Mouse (Mus musculus): Measurements from ENCODE around the gene Cic. TPM values are rescaled to one million over a fixed set of nuclear protein-coding genes. Genes with fewer than 3 reads are reported as not detected.
"Not testable (repeated sequence)": the region's sequence is repeated elsewhere in the genome, so short reads cannot be mapped to it uniquely, and the experiment has no call there.

The Cic gene
- polyA plus RNA-seq, 1 experiment from 2014 or later, result 47.0 TPM

DNA sequence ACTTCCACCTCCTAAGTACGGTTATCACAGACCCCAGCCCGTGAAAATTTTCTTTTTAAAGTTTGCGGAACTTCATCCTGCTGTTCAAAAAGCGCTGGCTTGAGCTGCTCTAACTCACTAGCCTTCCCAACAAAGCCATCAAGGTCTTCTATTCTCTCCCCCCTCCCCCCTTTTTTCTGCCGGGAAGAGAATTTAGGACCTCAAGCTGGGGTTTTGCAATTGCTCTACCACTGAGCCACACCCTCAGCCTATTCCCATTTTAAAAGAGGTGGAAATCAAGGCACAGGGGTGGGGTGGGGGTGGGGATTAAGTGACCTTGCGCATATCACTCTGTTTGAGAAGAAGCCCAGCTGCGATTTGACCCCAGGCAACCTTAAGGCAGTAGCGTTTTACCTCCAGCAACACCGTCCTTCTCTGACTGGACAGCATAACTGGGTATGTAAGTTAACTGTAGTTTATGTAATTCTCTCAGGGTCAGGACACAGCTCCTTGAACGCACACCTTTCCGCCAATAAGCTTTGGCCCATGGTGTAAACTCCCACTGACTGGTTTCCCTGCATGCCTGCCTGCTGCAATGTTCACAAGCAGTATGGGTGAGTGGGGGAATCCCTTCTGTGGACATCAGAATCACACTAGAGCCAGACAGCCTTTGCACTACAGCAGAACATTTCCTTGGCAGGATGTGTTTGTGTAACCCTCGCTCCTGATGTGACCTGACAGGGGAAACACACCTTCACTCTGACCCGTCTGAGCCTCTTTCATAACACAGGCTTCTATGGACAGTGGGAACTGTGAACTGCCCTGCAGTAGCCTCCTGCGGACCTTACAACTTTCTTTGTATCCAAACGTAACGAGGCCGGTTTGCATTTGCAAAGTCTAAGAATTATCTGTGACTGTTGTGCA, 3.3 kb upstream of the Cic start:
- Histone ChIP-seq H3K9me3 (no peaks in the 10 kb centered on the region), H3K36me3 (no peaks in the 10 kb centered on the region), H3K4me3 (no peak overlapping the region), H3K27ac (no peak overlapping the region), H3K9ac (no peak overlapping the region), H3K4me2 (replicated peaks) (no peak overlapping the region), H3K4me1 (peaks cover 13% of the 10 kb centered on the region; the same call in 1 of the 2 replicates), H3K27me3 (no peaks in the 10 kb centered on the region)
- 23% methylated on average over 17 of the region's 17 CpGs for WGBS
- ATAC-seq (ENCODE audit: insufficient number of reproducible peaks, insufficient read depth, low FRiP score, low TSS enrichment), result no peak

DNA sequence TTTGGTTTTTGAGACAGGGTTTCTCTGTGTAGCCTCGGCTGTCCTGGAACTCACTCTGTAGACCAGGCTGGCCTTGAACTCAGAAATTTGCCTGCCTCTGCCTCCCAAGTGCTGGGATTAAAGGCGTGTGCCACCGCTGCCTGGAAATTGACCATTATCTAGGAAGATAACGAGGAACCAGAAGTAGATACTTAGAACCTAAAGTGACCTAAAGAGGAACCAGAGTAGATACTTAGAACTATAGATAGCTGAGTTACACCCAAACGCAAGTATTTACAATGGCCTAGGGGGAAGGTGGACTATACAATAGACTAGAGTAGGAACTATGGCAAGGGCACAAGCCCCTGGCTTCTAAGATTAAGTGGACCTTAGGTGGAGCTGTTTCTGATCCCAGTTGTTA, 1.8 kb upstream of the Cic start:
- not testable (repeated sequence) for H3K4me2 ChIP-seq (replicated peaks); H3K36me3 ChIP-seq; H3K27ac ChIP-seq; H3K27me3 ChIP-seq; H3K4me3 ChIP-seq; H3K9me3 ChIP-seq; H3K9ac ChIP-seq; ATAC-seq (ENCODE audit: insufficient number of reproducible peaks, insufficient read depth, low FRiP score, low TSS enrichment)
- peaks cover 25% of the 10 kb centered on the region for H3K4me1 ChIP-seq
- WGBS, result 86% methylated on average over 5 of the region's 5 CpGs

DNA sequence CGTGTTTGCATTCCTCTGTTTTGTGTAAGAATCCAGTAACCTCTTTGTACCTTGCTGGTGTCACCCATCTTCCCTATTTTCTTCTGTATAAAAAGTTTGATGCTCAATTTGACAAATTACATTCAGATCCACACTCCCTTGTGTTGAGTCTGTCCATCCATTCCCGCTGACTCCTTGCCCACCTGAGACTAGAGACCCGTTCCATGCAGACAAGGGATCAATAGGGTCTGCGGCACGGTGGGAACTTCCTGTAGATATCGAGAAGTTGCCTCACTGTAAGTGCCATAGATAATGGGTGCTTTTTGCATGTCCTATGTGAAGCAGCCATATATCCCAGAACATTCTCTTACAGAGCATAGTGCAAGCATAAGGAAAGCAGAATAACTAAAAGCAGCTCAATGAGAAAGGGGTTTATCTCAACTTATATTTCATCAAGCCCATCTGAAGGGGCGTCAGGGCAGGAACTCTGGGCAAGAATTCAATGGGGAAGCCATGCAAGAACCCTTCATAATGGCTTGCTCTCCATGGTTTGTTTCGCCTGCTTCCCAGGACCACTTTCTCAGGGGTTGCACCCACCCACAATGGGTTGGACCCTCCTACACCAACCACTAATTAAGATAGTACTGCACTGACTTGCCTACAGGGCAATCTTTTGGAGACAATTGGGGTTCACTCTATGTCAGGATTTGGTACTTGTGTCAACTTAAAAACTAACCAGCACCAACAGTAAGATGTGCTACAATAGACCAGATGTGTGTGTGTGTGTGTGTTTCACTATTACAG, 1.1 kb upstream of the Cic start:
- no peaks in the 10 kb centered on the region for H3K27me3 ChIP-seq
- H3K4me2 ChIP-seq (replicated peaks), result peak overlapping the region; percentile 48
- no peak for ATAC-seq (ENCODE audit: insufficient number of reproducible peaks, insufficient read depth, low FRiP score, low TSS enrichment)
- H3K9ac ChIP-seq, result no peak overlapping the region
- WGBS, result 86% methylated on average over 8 of the region's 8 CpGs
- H3K36me3 ChIP-seq, result peaks cover 5% of the 10 kb centered on the region
- peaks cover 25% of the 10 kb centered on the region for H3K4me1 ChIP-seq
- H3K4me3 ChIP-seq, result no peak overlapping the region
- H3K27ac ChIP-seq, result no peak overlapping the region
- H3K9me3 ChIP-seq, result no peaks in the 10 kb centered on the region

DNA sequence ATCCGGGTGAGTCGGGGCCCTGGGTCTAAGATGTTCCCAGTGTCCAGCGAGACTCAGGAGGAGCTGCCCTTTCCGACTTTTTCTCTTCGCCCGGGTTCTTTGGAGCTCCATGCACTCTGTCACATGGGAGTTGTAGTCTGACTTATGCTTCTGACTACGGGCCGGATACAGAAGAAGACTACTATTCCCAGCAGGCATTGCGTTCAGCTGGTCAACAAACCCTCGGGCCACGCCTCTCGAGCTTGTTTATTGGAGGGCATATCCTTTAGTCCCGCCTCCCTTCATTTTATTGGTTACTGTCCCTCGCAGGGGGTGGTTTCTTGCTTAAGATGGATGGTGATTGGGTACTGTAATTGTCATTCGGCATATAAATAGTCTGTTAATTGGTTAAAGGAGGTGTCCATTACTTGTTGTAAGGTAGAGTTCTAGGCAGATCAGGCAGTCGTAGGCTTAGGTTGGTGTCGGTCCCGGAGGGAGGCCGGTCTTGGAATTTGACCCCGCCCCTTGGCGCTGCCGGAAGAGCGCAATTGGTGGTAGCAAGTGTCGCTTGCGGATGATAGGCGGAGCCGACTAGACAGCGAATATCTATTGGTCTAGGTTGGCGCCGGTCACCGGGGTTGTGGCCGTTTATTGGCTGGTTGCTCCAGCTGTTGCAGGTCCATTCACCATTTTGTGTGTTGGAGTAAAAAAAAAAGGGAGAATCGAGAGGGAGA, 403 bp downstream of the Cic start:
- Histone ChIP-seq H3K4me3 (peak overlapping the region; percentile 87), H3K27me3 (no peaks in the 10 kb centered on the region), H3K36me3 (peaks cover 21% of the 10 kb centered on the region), H3K4me1 (peaks cover 25% of the 10 kb centered on the region), H3K4me2 (replicated peaks) (peak overlapping the region; percentile 84), H3K9ac (peak overlapping the region; percentile 81), H3K9me3 (no peaks in the 10 kb centered on the region), H3K27ac (peak overlapping the region; percentile 85)
- under 1% methylated on average over 33 of the region's 33 CpGs for WGBS
- ATAC-seq (ENCODE audit: insufficient number of reproducible peaks, insufficient read depth, low FRiP score, low TSS enrichment), result peak; percentile 96

DNA sequence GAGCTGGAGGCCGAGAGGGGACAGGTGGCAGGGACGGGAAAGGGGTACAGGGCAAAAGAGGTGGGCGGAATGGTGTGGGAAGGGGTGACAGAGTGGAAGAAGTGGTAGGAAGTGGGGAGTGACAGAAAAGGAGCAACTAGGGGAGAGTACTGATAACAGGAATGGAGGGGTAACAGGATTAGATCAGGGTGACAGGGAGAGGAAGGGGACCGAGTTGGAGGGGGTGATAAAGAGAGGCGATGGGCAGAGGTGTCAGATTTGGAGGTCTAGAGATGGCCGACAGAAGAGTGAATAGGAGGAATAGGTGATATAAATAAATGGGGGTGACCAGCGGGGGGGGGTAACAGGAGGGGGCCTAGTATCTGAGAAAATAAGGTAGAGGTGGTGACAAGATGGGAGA, 1.1 kb downstream of the Cic start:
- H3K4me3 ChIP-seq, result peak overlapping the region; percentile 87
- H3K36me3 ChIP-seq, result peaks cover 28% of the 10 kb centered on the region
- H3K4me2 ChIP-seq (replicated peaks), result peak overlapping the region; percentile 84
- no peaks in the 10 kb centered on the region for H3K27me3 ChIP-seq
- H3K27ac ChIP-seq, result peak overlapping the region; percentile 75; the same call in 1 of the 2 replicates
- no peaks in the 10 kb centered on the region for H3K9me3 ChIP-seq
- H3K9ac ChIP-seq, result peak overlapping the region; percentile 81
- peaks cover 25% of the 10 kb centered on the region for H3K4me1 ChIP-seq
- 5% methylated on average over 7 of the region's 7 CpGs for WGBS
- no peak for ATAC-seq (ENCODE audit: insufficient number of reproducible peaks, insufficient read depth, low FRiP score, low TSS enrichment)

DNA sequence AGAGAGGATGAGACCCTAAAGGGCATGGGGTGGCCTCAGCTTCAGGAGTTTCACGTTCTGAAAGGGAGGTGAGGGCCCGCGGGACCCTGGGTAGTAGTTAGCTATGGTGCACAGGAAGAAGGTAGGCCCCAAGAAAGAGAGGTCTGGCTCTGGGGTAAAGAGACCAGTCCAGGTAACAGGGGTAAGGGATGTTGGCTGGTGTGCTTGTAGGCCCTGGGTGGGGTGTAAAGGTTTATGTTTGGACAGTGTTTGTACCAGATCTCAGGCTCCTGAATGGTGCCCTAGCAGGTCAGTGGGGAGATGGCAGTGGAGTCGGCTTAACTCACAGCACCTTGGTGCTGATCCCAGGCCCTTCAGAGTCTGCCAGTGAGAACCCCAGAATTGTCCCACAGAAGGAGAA, 1.5 kb downstream of the Cic start:
- H3K4me3 ChIP-seq, result peak overlapping the region; percentile 87
- peak overlapping the region; percentile 84 for H3K4me2 ChIP-seq (replicated peaks)
- ATAC-seq (ENCODE audit: insufficient number of reproducible peaks, insufficient read depth, low FRiP score, low TSS enrichment), result no peak
- H3K36me3 ChIP-seq, result peaks cover 32% of the 10 kb centered on the region
- H3K27ac ChIP-seq, result no peak overlapping the region
- peaks cover 23% of the 10 kb centered on the region for H3K4me1 ChIP-seq
- H3K9me3 ChIP-seq, result no peaks in the 10 kb centered on the region
- H3K27me3 ChIP-seq, result no peaks in the 10 kb centered on the region
- 59% methylated on average over 4 of the region's 4 CpGs for WGBS
- H3K9ac ChIP-seq, result peak overlapping the region; percentile 81

DNA sequence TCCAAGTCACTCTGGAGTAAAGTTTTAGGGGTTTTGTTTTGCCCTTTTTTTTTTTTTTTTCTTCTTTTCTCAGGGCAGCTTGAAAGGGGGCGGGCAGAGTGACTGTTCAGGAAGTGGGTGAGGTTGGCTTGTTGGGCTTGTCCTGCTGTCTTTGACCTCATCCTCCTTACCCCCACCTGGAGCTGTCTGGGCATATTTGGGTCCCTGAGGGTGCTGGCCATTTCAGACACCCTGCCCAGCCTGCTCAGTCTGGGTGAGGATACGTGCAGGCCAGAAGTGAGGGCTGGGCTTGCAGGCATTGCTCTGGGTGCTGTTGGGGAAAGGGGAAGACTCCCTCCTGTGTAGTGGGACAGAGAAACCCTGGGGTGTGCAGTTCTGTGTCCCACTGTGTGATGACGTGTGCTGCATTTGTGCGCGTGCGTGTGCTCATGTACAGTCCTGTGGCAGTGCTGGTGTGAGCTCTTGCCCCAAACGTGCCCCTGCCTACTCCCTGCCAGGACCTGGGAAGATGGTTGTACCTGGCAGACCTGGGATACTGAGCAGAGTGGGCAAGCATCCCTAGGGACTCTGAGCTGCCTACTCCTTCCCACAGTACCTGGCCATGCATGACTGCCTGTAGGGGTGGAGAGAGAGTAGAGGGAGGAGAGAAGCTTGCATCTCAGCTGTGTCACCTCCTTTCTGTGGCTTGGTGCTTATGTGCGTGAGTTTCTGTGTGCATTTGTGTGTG, 2.2 kb downstream of the Cic start:
- peak overlapping the region; percentile 84 for H3K4me2 ChIP-seq (replicated peaks)
- H3K4me3 ChIP-seq, result peak overlapping the region; percentile 87
- peaks cover 36% of the 10 kb centered on the region for H3K36me3 ChIP-seq
- 84% methylated on average over 8 of the region's 8 CpGs for WGBS
- peak overlapping the region; percentile 33; the same call in 1 of the 2 replicates for H3K9ac ChIP-seq
- H3K9me3 ChIP-seq, result no peaks in the 10 kb centered on the region
- H3K27ac ChIP-seq, result 0 out of 2 replicates have a peak overlapping the region, but pooled peaks have one; percentile 12
- H3K27me3 ChIP-seq, result no peaks in the 10 kb centered on the region
- H3K4me1 ChIP-seq, result peaks cover 20% of the 10 kb centered on the region
- no peak for ATAC-seq (ENCODE audit: insufficient number of reproducible peaks, insufficient read depth, low FRiP score, low TSS enrichment)

DNA sequence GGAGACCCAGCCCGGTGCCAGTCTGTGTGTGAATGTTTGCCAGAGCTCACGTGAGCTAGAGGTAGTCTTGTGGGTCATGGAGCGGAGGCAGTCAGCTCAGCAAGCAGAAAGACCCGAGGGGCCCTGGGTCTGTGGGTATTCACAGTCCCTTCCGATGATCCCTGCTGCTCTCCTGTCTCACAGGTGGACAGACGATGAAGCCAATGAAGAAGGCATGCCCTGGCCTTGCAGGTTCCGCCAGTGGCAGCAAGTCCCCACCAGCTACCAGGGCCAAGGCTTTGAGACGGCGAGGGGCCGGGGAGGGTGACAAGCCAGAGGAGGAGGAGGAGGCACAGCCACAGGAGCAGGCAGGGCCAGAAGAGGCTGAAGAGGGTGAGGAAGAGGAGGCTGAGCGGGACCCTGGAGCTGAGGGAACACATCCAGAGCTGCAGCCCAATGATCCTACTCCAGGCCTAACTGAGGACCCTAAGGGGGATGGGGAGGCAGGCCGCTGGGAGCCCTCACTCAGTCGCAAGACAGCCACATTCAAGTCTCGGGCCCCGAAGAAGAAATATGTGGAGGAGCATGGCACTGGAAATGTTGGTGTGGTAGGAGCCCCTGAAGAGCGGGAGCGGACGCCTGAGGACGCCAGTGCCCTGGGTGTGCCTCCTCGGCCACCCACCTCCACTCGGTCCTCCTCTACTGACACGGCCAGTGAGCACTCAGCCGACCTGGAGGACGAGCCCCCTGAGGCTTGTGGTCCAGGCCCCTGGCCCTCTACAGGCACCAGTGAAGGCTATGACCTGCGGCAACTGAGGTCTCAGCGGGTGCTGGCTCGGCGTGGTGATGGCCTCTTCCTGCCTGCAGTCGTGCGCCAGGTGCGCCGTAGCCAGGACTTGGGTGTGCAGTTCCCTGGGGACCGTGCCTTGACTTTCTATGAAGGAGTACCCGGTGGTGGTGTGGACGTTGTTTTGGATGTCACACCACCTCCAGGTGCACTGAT, 3.4 kb downstream of the Cic start:
- WGBS, result 90% methylated on average over 35 of the region's 35 CpGs
- Histone ChIP-seq H3K4me1 (peaks cover 27% of the 10 kb centered on the region), H3K27me3 (no peaks in the 10 kb centered on the region), H3K9me3 (no peaks in the 10 kb centered on the region), H3K4me3 (no peak overlapping the region), H3K27ac (no peak overlapping the region), H3K4me2 (replicated peaks) (no peak overlapping the region), H3K9ac (no peak overlapping the region), H3K36me3 (peaks cover 37% of the 10 kb centered on the region)
- ATAC-seq (ENCODE audit: insufficient number of reproducible peaks, insufficient read depth, low FRiP score, low TSS enrichment), result no peak

DNA sequence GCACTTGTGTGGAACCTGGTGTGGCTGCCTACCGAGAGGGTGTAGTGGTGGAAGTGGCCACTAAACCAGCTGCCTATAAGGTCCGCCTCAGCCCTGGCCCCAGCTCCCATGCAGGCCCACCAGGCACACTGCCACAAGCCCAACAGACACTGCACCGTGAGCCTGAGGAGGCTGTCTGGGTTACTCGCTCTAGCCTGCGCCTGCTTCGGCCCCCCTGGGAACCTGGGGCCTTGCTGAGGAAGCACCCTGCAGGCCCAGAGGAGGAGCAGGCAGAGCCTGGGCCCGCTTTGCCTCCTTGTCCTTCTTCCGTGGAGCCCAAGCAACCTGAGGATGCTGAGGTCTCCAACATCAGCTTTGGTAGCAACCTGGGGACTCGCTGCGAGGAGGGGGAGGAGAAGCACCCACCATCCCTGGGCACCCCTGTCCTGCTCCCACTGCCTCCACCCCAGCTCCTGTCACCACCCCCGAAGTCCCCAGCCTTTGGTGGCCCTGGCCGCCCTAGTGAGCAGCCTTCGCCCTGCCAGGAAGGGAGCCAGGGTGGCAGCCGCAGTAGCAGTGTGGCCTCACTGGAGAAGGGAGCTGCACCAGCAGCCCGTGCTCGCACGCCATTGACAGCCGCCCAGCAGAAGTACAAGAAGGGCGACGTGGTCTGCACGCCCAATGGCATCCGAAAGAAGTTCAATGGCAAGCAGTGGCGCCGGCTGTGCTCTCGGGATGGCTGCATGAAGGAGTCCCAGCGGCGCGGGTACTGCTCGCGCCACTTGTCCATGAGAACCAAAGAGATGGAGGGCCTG, 4.3 kb downstream of the Cic start:
- ATAC-seq (ENCODE audit: insufficient number of reproducible peaks, insufficient read depth, low FRiP score, low TSS enrichment), result no peak
- Histone ChIP-seq H3K9me3 (no peaks in the 10 kb centered on the region), H3K27ac (no peak overlapping the region), H3K27me3 (no peaks in the 10 kb centered on the region), H3K4me3 (no peak overlapping the region), H3K9ac (no peak overlapping the region), H3K4me1 (peaks cover 29% of the 10 kb centered on the region), H3K4me2 (replicated peaks) (no peak overlapping the region), H3K36me3 (peaks cover 37% of the 10 kb centered on the region)
- WGBS, result 85% methylated on average over 30 of the region's 30 CpGs
